Mouse (Mus musculus): ENCODE results near the gene Gpr4. TPM values are rescaled to one million over a fixed set of nuclear protein-coding genes. Genes with fewer than 3 reads are reported as not detected.

Gpr4 gene
- polyA plus RNA-seq, 1 experiment, result 21.6 TPM

DNA sequence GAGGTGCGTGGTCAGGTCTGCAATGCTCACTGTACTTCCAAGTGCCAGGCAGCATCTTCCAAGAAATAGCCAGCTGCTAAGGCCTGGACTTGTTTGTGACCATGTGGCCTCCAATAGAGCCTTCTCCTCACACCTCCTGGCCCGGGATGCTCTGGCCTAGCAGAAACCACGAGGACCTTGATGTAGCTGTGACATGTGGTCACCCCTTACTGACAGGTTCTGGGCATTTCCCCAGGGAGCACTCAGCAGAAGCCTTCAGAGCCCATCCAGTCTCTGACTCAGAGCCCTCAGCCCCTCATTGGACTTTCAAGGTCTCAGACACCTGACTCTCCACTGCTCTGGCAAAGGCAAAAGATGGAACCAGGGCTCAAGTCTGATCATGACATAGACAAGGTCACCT, 32.7 kb downstream of the Gpr4 start:
- TF ChIP-seq CTCF (IDR thresholded peaks at IDR 0.05; ENCODE audit: insufficient read depth, low read length) (no peak), POLR2A (IDR thresholded peaks at IDR 0.05; ENCODE audit: borderline replicate concordance, extremely low read depth, low read depth, low read length) (no peak)
- H3K4me3 ChIP-seq (replicated peaks; ENCODE audit: extremely low read depth, low read depth, low read length), result no peak overlapping the region
- no peak for DNase-seq
- H3K4me1 ChIP-seq (ENCODE audit: control insufficient read depth, insufficient read depth, low read length), result no peaks in the 10 kb centered on the region; the same call in 1 of the 2 replicates
- WGBS, result 67% methylated on average over 3 of the region's 3 CpGs

DNA sequence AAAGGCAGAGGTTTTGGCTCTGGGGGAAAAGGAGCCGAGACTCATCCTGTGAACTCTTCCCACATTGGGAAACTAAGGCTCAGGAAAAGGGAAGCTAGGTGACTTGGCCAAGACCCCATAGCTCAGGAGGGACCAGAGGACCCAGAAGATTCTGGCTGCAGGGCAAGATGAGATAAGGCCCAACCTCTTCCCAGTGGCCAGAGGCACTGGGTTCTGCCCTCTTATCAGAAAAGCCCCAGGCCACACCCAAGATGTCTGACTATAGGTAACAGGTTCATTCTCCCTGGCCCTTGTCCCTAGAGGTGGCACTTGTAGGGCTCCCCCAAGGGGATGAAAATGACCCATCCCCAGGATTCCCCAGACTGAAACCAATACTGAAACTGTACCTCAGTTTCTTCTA, 34.5 kb downstream of the Gpr4 start:
- WGBS, result 100% methylated on average over 1 of the region's 1 CpGs
- Histone ChIP-seq H3K4me1 (ENCODE audit: control insufficient read depth, insufficient read depth, low read length) (no peaks in the 10 kb centered on the region), H3K4me3 (replicated peaks; ENCODE audit: extremely low read depth, low read depth, low read length) (no peak overlapping the region)
- no peak for DNase-seq
- TF ChIP-seq POLR2A (IDR thresholded peaks at IDR 0.05; ENCODE audit: borderline replicate concordance, extremely low read depth, low read depth, low read length) (no peak), CTCF (IDR thresholded peaks at IDR 0.05; ENCODE audit: insufficient read depth, low read length) (no peak)

DNA sequence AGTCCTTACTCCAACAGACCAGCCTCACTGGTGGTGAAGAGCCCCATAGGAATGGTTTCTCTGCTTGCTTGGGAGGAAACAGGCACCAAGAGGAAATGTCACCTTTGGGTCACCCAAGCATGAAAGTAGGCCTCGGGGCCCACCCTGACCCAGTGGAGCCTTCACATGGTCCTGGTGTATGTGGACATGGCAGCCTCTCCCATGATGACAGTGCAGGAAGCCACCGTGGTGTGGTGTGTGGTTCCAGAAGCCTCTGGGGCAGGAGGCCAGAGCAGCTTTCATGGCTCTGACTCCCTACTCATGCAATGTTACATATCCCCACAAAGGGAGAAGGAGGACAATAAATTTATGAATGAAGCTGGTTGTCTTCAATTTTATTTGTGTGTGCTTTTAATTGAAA, 35.2 kb downstream of the Gpr4 start:
- DNase-seq, result no peak
- Histone ChIP-seq H3K4me3 (replicated peaks; ENCODE audit: extremely low read depth, low read depth, low read length) (no peak overlapping the region), H3K4me1 (ENCODE audit: control insufficient read depth, insufficient read depth, low read length) (no peaks in the 10 kb centered on the region)
- WGBS, result 82% methylated on average over 2 of the region's 2 CpGs
- TF ChIP-seq CTCF (IDR thresholded peaks at IDR 0.05; ENCODE audit: insufficient read depth, low read length), result no peak
- no peak for TF ChIP-seq POLR2A (IDR thresholded peaks at IDR 0.05; ENCODE audit: borderline replicate concordance, extremely low read depth, low read depth, low read length)

DNA sequence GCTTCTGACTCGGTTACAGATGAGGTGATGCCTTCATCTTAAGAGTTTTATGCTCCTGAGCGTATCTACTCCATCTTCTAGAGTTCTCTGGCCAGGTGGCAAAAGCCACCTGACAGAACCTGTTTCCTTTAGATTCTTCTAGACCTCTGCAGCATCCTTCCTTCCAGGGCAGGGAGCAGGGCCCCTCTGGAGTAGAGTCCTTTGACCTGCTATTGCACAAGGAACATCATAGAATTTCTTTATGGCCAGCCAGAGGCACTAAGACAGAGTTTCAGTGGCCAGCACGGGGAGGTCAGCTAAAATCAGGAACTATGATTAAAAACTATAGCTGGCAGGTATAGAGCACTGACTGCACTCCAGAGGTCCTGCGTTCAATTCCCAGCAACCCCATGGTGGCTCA, 39.7 kb downstream of the Gpr4 start:
- WGBS, result 83% methylated on average over 4 of the region's 4 CpGs
- no peaks in the 10 kb centered on the region for H3K4me1 ChIP-seq (ENCODE audit: control insufficient read depth, insufficient read depth, low read length)
- no peak for DNase-seq
- TF ChIP-seq POLR2A (IDR thresholded peaks at IDR 0.05; ENCODE audit: borderline replicate concordance, extremely low read depth, low read depth, low read length) (no peak), CTCF (IDR thresholded peaks at IDR 0.05; ENCODE audit: insufficient read depth, low read length) (no peak)
- no peak overlapping the region for H3K4me3 ChIP-seq (replicated peaks; ENCODE audit: extremely low read depth, low read depth, low read length)

DNA sequence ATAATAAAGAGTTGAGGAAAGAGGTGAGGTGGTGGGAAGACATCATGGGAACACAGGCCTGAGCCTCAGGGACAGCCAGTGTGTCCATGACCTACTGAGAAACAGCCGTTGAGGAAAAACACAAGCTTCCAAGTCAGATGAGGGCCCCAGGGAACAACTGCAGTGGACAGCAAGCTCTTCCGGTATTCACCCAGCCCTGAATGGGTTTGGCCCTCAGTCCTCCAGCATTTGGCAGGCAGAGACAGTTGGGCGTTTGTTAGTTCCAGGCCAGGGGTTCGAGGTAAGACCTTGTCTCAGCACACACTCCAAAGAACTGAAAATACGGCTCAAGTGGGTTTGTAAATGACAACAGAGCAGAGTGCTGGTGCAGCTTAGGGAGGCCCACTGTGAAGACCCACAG, 41.1 kb downstream of the Gpr4 start:
- Histone ChIP-seq H3K4me3 (replicated peaks; ENCODE audit: extremely low read depth, low read depth, low read length) (no peak overlapping the region), H3K4me1 (ENCODE audit: control insufficient read depth, insufficient read depth, low read length) (no peaks in the 10 kb centered on the region; the same call in 1 of the 2 replicates)
- no peak for DNase-seq
- TF ChIP-seq POLR2A (IDR thresholded peaks at IDR 0.05; ENCODE audit: borderline replicate concordance, extremely low read depth, low read depth, low read length) (no peak), CTCF (IDR thresholded peaks at IDR 0.05; ENCODE audit: insufficient read depth, low read length) (no peak)
- WGBS, result 42% methylated on average over 5 of the region's 5 CpGs

DNA sequence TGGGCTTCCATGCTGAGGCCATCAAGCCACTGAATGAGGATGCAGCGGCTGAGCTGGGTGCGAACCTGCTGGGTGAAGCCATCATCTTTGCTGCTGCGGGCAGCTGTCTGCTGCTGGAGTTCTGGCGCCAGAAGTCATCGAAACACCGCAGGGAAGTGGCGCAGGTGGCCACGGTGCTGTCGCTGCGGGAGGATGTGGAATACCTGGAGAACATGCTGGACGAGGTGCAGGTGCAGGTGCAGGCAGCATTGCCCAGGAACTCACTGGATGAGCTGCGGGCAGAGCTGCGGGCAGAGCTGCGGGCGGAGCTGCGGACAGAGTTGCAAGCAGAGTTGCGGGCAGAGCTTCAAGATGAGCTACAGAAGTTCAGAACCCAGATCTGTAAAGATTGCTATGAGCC, 43.1 kb downstream of the Gpr4 start:
- no peak for TF ChIP-seq POLR2A (IDR thresholded peaks at IDR 0.05; ENCODE audit: borderline replicate concordance, extremely low read depth, low read depth, low read length)
- TF ChIP-seq CTCF (IDR thresholded peaks at IDR 0.05; ENCODE audit: insufficient read depth, low read length), result no peak
- no peak overlapping the region for H3K4me3 ChIP-seq (replicated peaks; ENCODE audit: extremely low read depth, low read depth, low read length)
- DNase-seq, result no peak
- WGBS, result 91% methylated on average over 17 of the region's 17 CpGs
- no peaks in the 10 kb centered on the region; the same call in 1 of the 2 replicates for H3K4me1 ChIP-seq (ENCODE audit: control insufficient read depth, insufficient read depth, low read length)

DNA sequence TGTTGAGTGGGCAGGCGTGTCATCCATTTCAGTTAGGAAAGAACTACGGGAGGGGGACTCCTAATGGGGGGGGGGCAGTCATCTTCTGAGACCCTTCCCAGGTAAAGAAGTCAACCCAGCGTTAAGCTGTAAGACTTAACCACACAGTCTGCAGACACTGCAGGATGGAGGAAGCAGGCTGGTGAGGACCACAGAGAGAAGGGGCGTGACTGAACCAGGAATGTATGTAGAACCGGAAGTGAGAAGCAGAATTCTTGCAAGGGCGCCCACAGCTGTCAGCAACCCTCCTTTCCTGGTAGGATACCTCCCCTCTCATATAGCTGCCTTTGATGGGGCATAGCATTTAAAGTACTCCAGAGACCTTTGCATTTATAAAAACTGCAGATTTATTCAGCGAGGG, 44.2 kb downstream of the Gpr4 start:
- Histone ChIP-seq H3K4me3 (replicated peaks; ENCODE audit: extremely low read depth, low read depth, low read length) (no peak overlapping the region), H3K4me1 (ENCODE audit: control insufficient read depth, insufficient read depth, low read length) (no peaks in the 10 kb centered on the region; the same call in 1 of the 2 replicates)
- TF ChIP-seq CTCF (IDR thresholded peaks at IDR 0.05; ENCODE audit: insufficient read depth, low read length) (no peak), POLR2A (IDR thresholded peaks at IDR 0.05; ENCODE audit: borderline replicate concordance, extremely low read depth, low read depth, low read length) (no peak)
- no peak for DNase-seq
- 72% methylated on average over 7 of the region's 7 CpGs for WGBS

DNA sequence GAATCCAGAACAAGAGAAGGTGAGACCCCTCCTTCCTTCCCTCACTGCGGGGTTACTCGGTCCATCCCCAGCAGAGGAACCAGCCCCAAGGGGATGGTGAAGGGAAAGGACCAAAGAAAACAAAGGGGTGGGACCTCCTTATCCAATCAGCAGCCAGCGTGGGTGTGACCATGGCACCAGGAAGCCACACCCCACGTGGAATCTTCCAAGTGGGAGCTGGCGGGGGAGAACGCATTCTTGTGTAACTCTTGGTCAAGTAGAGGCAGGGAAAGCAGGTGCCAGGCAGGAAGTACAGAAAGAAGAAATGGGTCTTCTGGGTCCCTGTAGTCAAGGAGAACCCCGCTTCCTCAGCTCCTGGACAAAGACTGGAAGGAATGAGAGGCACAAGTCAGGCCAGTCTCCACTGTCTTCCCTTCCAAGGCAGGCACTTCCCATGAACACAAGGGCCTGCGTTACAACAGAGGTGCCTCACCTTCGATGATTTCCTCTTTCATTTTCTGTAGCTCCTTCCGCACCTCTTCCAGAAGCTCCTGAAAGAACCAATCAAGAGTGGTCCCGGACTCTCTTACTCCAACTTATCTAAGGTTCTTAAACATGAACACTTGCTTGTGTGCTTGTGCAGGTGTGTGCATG, 45.2 kb downstream of the Gpr4 start:
- no peaks in the 10 kb centered on the region; the same call in 1 of the 2 replicates for H3K4me1 ChIP-seq (ENCODE audit: control insufficient read depth, insufficient read depth, low read length)
- TF ChIP-seq CTCF (IDR thresholded peaks at IDR 0.05; ENCODE audit: insufficient read depth, low read length) (no peak), POLR2A (IDR thresholded peaks at IDR 0.05; ENCODE audit: borderline replicate concordance, extremely low read depth, low read depth, low read length) (0 out of 2 replicates have a peak, but pooled peaks have one; percentile 31)
- peak; percentile 81 for DNase-seq
- 30% methylated on average over 11 of the region's 11 CpGs for WGBS
- H3K4me3 ChIP-seq (replicated peaks; ENCODE audit: extremely low read depth, low read depth, low read length), result peak overlapping the region; percentile 11

DNA sequence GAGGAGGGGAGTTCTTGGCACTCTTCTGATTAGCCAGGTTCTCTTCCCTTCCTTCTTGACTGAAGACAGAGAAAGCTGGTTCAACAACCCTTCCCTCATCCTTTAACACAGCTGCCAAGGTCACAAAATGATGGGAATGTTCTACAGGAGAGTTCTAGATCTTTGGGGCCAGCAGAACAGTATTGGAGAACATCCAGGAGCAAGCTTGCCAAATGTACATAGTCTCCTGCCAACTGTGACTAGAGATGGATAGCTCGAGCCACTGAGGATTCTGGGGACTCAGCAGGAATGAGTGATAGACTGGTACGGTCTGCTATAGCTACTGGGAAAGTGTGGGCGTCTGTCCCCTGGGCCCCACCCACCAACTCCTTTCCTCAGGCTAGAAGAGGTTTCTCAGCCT, 46.0 kb downstream of the Gpr4 start:
- Histone ChIP-seq H3K4me3 (replicated peaks; ENCODE audit: extremely low read depth, low read depth, low read length) (no peak overlapping the region), H3K4me1 (ENCODE audit: control insufficient read depth, insufficient read depth, low read length) (no peaks in the 10 kb centered on the region; the same call in 1 of the 2 replicates)
- no peak for DNase-seq
- 26% methylated on average over 3 of the region's 3 CpGs for WGBS
- TF ChIP-seq CTCF (IDR thresholded peaks at IDR 0.05; ENCODE audit: insufficient read depth, low read length) (no peak), POLR2A (IDR thresholded peaks at IDR 0.05; ENCODE audit: borderline replicate concordance, extremely low read depth, low read depth, low read length) (no peak)

DNA sequence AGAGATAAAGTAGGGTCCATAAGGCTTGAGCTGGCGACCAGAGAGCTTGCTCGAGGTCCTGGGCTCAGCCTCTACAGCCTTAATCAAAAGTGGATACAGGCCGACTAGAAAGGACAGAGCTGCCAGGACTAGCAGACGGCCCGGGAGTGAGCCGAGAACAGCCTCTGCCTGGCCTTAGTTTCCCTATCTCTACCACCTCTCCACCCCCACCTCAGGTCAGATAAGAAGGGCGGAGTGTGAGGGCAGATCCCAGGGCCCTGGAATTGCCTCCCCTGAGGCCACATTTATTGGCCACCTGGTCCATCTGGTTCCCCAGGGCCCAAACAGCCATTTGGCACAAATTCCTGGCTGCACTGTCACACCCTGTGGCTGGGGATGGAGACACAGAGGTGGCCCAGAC, 52.8 kb downstream of the Gpr4 start:
- Histone ChIP-seq H3K4me3 (replicated peaks; ENCODE audit: extremely low read depth, low read depth, low read length) (no peak overlapping the region), H3K4me1 (ENCODE audit: control insufficient read depth, insufficient read depth, low read length) (peaks cover 25% of the 10 kb centered on the region)
- no peak for DNase-seq
- 67% methylated on average over 7 of the region's 7 CpGs for WGBS
- no peak for TF ChIP-seq POLR2A (IDR thresholded peaks at IDR 0.05; ENCODE audit: borderline replicate concordance, extremely low read depth, low read depth, low read length)
- no peak for TF ChIP-seq CTCF (IDR thresholded peaks at IDR 0.05; ENCODE audit: insufficient read depth, low read length)

All from lung, adult 2 months (tissue).